Mouse (Mus musculus) limb, embryonic 13.5 days (tissue): ENCODE results near the gene Twf2. TPM values are rescaled to one million over a fixed set of nuclear protein-coding genes. Genes with fewer than 3 reads are reported as not detected.

ENCODE experiments used
- ATAC-seq: fragments of 200-750 bp; cut with Nextera tagmentation; 2 replicates; pipeline ENCODE4 v1.8.0; 2017; ENCODE audit warnings: low read depth, moderate number of reproducible peaks, moderate TSS enrichment; ENCODE audit not compliant: low FRiP score
- H3K27ac ChIP-seq: fragments of 300-500 bp; sonication (generic); 2 replicates; pipeline ENCODE4 v1.5.1; 2015; ENCODE audit warnings: inconsistent platforms, mild to moderate bottlenecking, moderate library complexity
- H3K27me3 ChIP-seq: fragments of 300-500 bp; sonication (generic); 2 replicates; pipeline ENCODE4 v1.6.1; 2015; ENCODE audit warnings: mild to moderate bottlenecking, inconsistent platforms
- H3K36me3 ChIP-seq: fragments of 300-500 bp; sonication (generic); 2 replicates; pipeline ENCODE4 v1.6.1; 2015; ENCODE audit warnings: inconsistent platforms, mild to moderate bottlenecking, moderate library complexity
- H3K4me1 ChIP-seq: fragments of 300-500 bp; sonication (generic); 2 replicates; pipeline ENCODE4 v1.6.1; 2015; ENCODE audit warnings: inconsistent platforms
- H3K4me2 ChIP-seq: fragments of 300-500 bp; sonication (generic); replicated peaks from 2 replicates; pipeline ENCODE4 v1.6.1; 2015; ENCODE audit warnings: inconsistent platforms, mild to moderate bottlenecking, moderate library complexity
- H3K4me3 ChIP-seq: fragments of 300-500 bp; sonication (generic); 2 replicates; pipeline ENCODE4 v1.5.1; 2015; ENCODE audit warnings: moderate library complexity, mild to moderate bottlenecking, inconsistent platforms
- H3K9ac ChIP-seq: fragments of 300-500 bp; sonication (generic); 2 replicates; pipeline ENCODE4 v1.6.1; 2015; ENCODE audit warnings: mild to moderate bottlenecking, inconsistent platforms
- H3K9me3 ChIP-seq: fragments of 300-500 bp; sonication (generic); 2 replicates; pipeline ENCODE4 v1.6.1; 2016; ENCODE audit warnings: inconsistent platforms
- WGBS: fragments of 180-500 bp; shearing (Covaris S2); methylation state at CpG from one replicate; pipeline ENCODE4 v1.1.7; 2015; 5-methylcytosine and 5-hydroxymethylcytosine counted together
- polyA plus RNA-seq: library from polyadenylated mRNA; unstranded; fragments of >200 nt; fragmentation: Nextera tagmentation; extraction: Ambion mirVana; gene quantifications from 2 replicates; pipeline ENCODE4 v1.2.1, GENCODE M21; 2015

The Twf2 gene
- polyA plus RNA-seq, 1 experiment from 2014 or later: 59.1 TPM

DNA sequence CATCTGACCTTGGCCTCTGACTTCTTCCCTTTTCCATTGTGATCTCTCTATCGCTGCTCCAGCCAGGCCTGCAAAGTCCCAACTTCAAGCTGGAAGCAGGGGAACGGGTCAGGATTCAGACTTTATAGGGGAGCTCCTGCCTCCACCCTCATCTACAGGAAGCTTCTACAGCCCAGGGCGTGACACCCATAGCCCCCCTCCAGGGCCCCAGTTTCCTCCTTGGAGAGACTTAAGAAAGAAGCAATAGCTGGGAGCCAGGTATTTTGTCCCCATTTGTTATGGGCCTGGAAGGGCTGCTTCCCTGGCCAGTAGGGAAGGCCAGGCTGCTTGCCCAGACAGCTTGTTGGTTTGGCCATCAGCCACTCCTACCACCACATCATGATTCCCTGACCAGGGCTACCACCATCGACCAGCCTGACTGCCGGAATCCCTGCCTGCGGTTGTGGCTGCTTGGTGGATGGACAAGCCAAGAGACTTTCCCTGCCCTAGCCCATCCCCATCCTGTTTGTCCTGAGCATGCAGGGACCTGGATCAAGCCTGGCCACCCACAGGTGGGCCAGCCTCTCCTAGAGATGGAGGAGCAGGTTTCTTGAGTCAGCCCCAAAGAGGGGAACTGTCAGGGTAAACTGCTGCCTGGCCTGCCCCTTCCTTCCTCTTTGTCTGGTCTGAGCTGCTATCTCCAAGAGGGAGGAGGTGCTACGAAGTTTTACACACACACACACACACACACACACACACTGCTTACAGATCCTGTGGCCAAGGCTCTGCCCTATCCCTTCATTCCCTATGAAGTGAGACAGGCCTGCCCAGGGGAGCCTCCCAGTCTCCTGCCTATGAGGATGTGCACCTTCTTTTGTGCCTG is 1.3 kb downstream of the Twf2 start:
- WGBS: 70% methylated on average over 7 of the region's 7 CpGs
- H3K27ac ChIP-seq: no peak overlapping the region
- ATAC-seq: no peak

GRCm38 (mm10) chr9:106205713-106206290 is 2.9 kb downstream of the Twf2 start:
- WGBS: 75% methylated on average over 7 of the region's 7 CpGs
- no peak overlapping the region for H3K27ac ChIP-seq

More for the DNA sequence above, 1.3 kb downstream of the Twf2 start:
- Histone ChIP-seq H3K9ac (peak overlapping the region; percentile 80), H3K4me2 (peak overlapping the region; percentile 70), H3K36me3 (peaks cover 14% of the 10 kb centered on the region), H3K4me3 (peak overlapping the region; percentile 65), H3K4me1 (peaks cover 37% of the 10 kb centered on the region), H3K9me3 (no peaks in the 10 kb centered on the region), H3K27me3 (no peaks in the 10 kb centered on the region)

DNA sequence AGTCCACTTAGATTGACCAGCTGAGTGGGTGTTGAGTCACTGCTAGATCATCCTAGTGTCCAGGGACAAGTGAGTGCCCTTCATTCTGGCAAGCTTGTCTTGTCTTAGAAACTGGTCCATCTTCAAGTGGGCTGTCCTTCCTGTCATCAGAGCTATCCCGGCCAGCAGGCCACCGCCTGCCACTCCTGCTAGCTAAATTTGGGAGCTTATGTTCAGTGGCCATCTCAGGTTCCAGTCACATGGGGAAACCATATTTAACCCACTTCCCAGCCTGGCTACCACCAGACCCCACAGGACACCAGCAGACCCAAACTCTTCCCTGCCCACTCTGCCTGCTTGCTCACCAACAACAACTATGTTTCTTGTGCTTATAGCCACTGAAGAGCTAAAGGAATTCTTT is 3.6 kb downstream of the Twf2 start:
- ATAC-seq: no peak
- Histone ChIP-seq H3K27ac (no peak overlapping the region), H3K9me3 (no peaks in the 10 kb centered on the region), H3K27me3 (no peaks in the 10 kb centered on the region), H3K4me1 (peaks cover 36% of the 10 kb centered on the region), H3K4me3 (no peak overlapping the region), H3K4me2 (no peak overlapping the region), H3K9ac (no peak overlapping the region; the same call in none of the 2 replicates), H3K36me3 (peaks cover 14% of the 10 kb centered on the region)
- 82% methylated on average over 2 of the region's 2 CpGs for WGBS

More at GRCm38 (mm10) chr9:106205713-106206290, 2.9 kb downstream of the Twf2 start:
- Histone ChIP-seq H3K4me3 (no peak overlapping the region), H3K9me3 (no peaks in the 10 kb centered on the region), H3K9ac (no peak overlapping the region; the same call in 1 of the 2 replicates), H3K4me1 (peaks cover 29% of the 10 kb centered on the region), H3K36me3 (peaks cover 14% of the 10 kb centered on the region), H3K4me2 (no peak overlapping the region), H3K27me3 (no peaks in the 10 kb centered on the region)
- ATAC-seq: no peak

GRCm38 (mm10) chr9:106208181-106208580 is 5.3 kb downstream of the Twf2 start:
- 77% methylated on average over 5 of the region's 5 CpGs for WGBS

DNA sequence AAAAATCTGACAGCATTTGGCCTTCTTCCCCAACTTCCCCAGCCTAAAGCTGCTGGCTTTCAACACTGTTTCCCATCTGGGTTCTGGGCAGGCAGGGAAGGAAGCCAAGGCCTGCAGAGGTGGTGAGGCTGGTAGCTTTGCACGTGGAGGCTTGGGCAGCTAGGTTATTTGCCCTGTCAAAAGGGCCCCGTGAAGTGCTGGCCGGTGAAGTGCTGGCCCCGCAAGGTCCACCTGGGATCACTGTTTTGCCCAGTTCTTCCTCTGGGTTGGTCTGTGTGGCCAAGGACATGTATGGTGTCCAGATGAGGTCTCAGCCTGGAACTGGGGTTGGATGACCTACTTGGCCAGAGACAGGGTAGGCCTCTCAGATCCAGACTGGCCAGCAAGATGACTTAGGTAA is 7.0 kb downstream of the Twf2 start:
- 94% methylated on average over 4 of the region's 4 CpGs for WGBS
- Histone ChIP-seq H3K27ac (no peak overlapping the region), H3K9ac (no peak overlapping the region), H3K36me3 (peaks cover 41% of the 10 kb centered on the region), H3K4me3 (no peak overlapping the region), H3K9me3 (no peaks in the 10 kb centered on the region), H3K4me2 (no peak overlapping the region), H3K4me1 (peaks cover 19% of the 10 kb centered on the region), H3K27me3 (no peaks in the 10 kb centered on the region)
- ATAC-seq: no peak

More at GRCm38 (mm10) chr9:106208181-106208580, 5.3 kb downstream of the Twf2 start:
- no peak overlapping the region for H3K4me2 ChIP-seq
- H3K9ac ChIP-seq: 0 out of 2 replicates have a peak overlapping the region, but pooled peaks have one; percentile 4
- peaks cover 23% of the 10 kb centered on the region for H3K36me3 ChIP-seq
- peaks cover 35% of the 10 kb centered on the region for H3K4me1 ChIP-seq
- no peak overlapping the region for H3K4me3 ChIP-seq
- H3K9me3 ChIP-seq: no peaks in the 10 kb centered on the region
- H3K27ac ChIP-seq: no peak overlapping the region
- H3K27me3 ChIP-seq: no peaks in the 10 kb centered on the region
- ATAC-seq: no peak

GRCm38 (mm10) chr9:106210853-106211609 is 8.1 kb downstream of the Twf2 start:
- Histone ChIP-seq H3K4me3 (peak overlapping the region; percentile 35; the same call in 1 of the 2 replicates), H3K9me3 (no peaks in the 10 kb centered on the region), H3K4me1 (peaks cover 11% of the 10 kb centered on the region), H3K36me3 (peaks cover 48% of the 10 kb centered on the region), H3K27ac (peak overlapping the region; percentile 73), H3K27me3 (no peaks in the 10 kb centered on the region), H3K4me2 (peak overlapping the region; percentile 62), H3K9ac (peak overlapping the region; percentile 66; the same call in 1 of the 2 replicates)
- no peak for ATAC-seq
- WGBS: 56% methylated on average over 9 of the region's 9 CpGs

DNA sequence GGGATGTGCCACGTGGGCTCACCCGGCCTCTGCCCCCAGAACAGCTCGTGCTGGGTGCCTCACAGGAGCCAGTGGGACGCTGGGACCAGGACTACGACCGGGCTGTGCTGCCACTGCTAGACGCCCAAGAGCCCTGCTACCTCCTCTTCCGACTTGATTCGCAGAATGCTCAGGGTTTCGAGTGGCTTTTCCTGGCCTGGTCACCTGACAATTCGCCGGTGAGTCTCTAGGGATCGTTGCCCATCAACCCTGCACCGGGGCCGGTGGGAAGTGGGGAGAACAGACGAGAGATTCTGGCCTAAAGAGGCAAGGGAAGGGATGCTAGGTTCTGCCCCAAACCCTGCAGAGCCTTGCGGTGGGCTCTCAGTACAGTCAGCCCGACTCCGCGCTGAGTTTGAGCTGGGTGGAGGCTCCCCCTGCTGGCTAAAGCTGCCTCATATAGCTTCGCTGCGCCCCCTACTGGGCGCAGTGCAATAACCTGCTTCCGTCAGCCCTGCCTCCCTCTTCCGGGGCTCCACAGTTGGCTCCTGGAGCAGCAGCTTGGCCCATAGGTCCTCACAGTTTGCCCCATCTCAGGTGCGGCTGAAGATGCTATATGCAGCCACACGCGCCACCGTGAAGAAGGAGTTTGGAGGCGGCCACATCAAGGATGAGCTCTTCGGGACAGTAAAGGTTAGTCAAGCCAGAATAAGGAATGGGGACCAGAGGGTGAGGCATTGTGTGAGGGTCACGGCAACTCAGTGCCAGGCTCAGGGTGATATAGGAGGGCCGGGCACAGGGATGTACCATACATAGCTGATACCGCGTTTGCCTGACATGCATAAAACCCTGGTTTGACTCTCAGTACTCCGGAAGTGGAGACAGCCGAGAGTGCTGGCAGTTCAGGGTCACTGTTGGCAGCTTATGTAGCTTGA is 9.0 kb downstream of the Twf2 start:
- H3K36me3 ChIP-seq: peaks cover 48% of the 10 kb centered on the region
- WGBS: 20% methylated on average over 37 of the region's 37 CpGs
- H3K27me3 ChIP-seq: no peaks in the 10 kb centered on the region
- peak overlapping the region; percentile 35 for H3K4me3 ChIP-seq
- peak overlapping the region; percentile 66 for H3K9ac ChIP-seq
- ATAC-seq: peak; percentile 83
- H3K9me3 ChIP-seq: no peaks in the 10 kb centered on the region
- H3K4me2 ChIP-seq: peak overlapping the region; percentile 62
- H3K27ac ChIP-seq: peak overlapping the region; percentile 73
- H3K4me1 ChIP-seq: peaks cover 10% of the 10 kb centered on the region

DNA sequence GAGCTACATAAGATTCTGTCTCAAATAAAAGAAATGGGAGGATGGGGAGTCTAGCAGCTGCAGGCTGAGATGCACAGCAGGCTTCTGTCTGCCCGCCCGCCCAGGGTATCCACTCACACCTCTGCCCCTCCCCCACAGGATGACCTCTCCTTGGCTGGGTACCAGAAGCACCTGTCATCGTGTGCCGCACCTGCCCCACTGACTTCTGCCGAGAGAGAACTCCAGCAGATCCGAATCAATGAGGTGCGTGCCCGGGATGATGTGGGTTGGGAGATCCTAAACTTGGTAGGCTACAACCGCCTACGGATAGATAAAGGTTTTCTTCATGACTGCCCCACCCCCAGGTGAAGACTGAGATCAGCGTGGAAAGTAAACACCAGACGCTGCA is 9.7 kb downstream of the Twf2 start:
- peaks cover 47% of the 10 kb centered on the region for H3K36me3 ChIP-seq
- peak overlapping the region; percentile 62; the same call in 1 of the 2 replicates for H3K4me2 ChIP-seq
- H3K4me1 ChIP-seq: peaks cover 10% of the 10 kb centered on the region
- no peak for ATAC-seq
- H3K27ac ChIP-seq: no peak overlapping the region
- no peaks in the 10 kb centered on the region for H3K9me3 ChIP-seq
- no peak overlapping the region for H3K9ac ChIP-seq
- WGBS: 86% methylated on average over 12 of the region's 12 CpGs
- no peaks in the 10 kb centered on the region for H3K27me3 ChIP-seq
- no peak overlapping the region for H3K4me3 ChIP-seq

- 84% methylated on average over 6 of the region's 6 CpGs for WGBS
- no peaks in the 10 kb centered on the region for H3K9me3 ChIP-seq
- peaks cover 39% of the 10 kb centered on the region for H3K36me3 ChIP-seq
- peaks cover 11% of the 10 kb centered on the region for H3K4me1 ChIP-seq
- H3K4me3 ChIP-seq: no peak overlapping the region
- H3K4me2 ChIP-seq: no peak overlapping the region
- no peak for ATAC-seq
- H3K9ac ChIP-seq: no peak overlapping the region
- no peak overlapping the region for H3K27ac ChIP-seq
- H3K27me3 ChIP-seq: no peaks in the 10 kb centered on the region
Measured at GRCm38 (mm10) chr9:106215341-106216125, 12.6 kb downstream of the Twf2 start.

DNA sequence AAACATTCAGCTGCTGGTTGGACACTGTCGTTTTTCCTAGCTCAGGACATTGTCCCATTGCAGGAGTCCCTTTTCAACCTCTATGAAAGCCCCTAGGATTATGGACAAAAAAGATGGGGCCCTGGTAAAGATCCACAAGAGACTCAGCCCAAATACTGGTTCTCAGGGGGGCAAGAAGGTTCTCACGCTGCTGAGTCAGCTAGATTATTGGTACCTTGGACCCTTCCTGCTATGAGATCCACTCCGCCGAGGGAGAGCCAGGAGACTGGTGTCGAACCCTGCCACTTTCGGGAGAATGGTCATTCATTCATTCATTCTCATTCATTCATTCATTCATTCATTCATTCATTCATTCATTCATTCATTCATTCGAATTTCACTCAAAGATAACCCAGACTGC is 14.1 kb downstream of the Twf2 start:
- WGBS: 81% methylated on average over 7 of the region's 7 CpGs
- Histone ChIP-seq H3K9ac (no peak overlapping the region), H3K4me3 (no peak overlapping the region), H3K4me2 (no peak overlapping the region), H3K9me3 (no peaks in the 10 kb centered on the region), H3K27ac (no peak overlapping the region), H3K36me3 (peaks cover 39% of the 10 kb centered on the region), H3K27me3 (no peaks in the 10 kb centered on the region), H3K4me1 (peaks cover 9% of the 10 kb centered on the region; the same call in 1 of the 2 replicates)
- no peak for ATAC-seq
